Mouse (Mus musculus) liver, embryonic 14.5 days (tissue): ENCODE measurements around the gene Megf11. TPM values are rescaled to one million over a fixed set of nuclear protein-coding genes. Genes with fewer than 3 reads are reported as not detected.

ENCODE experiments used
- ATAC-seq: fragments of 200-750 bp; cut with Nextera tagmentation; 2 replicates; pipeline ENCODE4 v1.8.0; 2017; ENCODE audit warnings: moderate number of reproducible peaks, mild to moderate bottlenecking, moderate library complexity; ENCODE audit not compliant: insufficient read depth
- DNase-seq, 3 experiments: peaks; one replicate each; pipeline ENCODE4 v3.0.0-alpha.2; 2012 to 2013; ENCODE audit warnings: low read depth in 3 of 3, low spot score in 3 of 3
- H3K27ac ChIP-seq: fragments of 300-500 bp; sonication (generic); 2 replicates; pipeline ENCODE4 v1.5.1; 2014; ENCODE audit warnings: moderate library complexity, mild to moderate bottlenecking, control low read depth, inconsistent platforms
- H3K27me3 ChIP-seq: fragments of 300-500 bp; sonication (generic); 2 replicates; pipeline ENCODE4 v1.6.1; 2014; ENCODE audit warnings: mild to moderate bottlenecking, low read length, moderate library complexity; ENCODE audit not compliant: control insufficient read depth, insufficient read depth
- H3K36me3 ChIP-seq: fragments of 300-500 bp; sonication (generic); replicated peaks from 2 replicates; pipeline ENCODE4 v1.6.1; 2014; ENCODE audit warnings: low read depth; ENCODE audit not compliant: control insufficient read depth, insufficient read depth
- H3K4me1 ChIP-seq, 2 experiments: fragments of 200-500 bp in 1 of 2; fragments of 300-500 bp in 1 of 2; sonication (generic) in 1 of 2; replicated peaks; 2 replicates each; pipeline ENCODE4 v1.6.1; 2012 to 2014; ENCODE audit warnings: antibody characterized with exemption in 1 of 2, inconsistent platforms in 1 of 2, low read length in 1 of 2; ENCODE audit not compliant: control insufficient read depth in 2 of 2, insufficient read depth in 2 of 2
- H3K4me2 ChIP-seq: fragments of 300-500 bp; sonication (generic); 2 replicates; pipeline ENCODE4 v1.6.1; 2014; ENCODE audit warnings: low read depth, mild to moderate bottlenecking, control low read depth, moderate library complexity
- H3K4me3 ChIP-seq, 2 experiments: fragments of 200-500 bp in 1 of 2; fragments of 300-500 bp in 1 of 2; sonication (generic) in 1 of 2; 2 replicates each; pipeline ENCODE4 v1.5.1; 2012 to 2014; ENCODE audit warnings: low read depth in 2 of 2, low read length in 2 of 2, mild to moderate bottlenecking in 2 of 2, control low read depth in 1 of 2, inconsistent platforms in 1 of 2, moderate library complexity in 1 of 2; ENCODE audit not compliant: insufficient read depth in 1 of 2
- H3K9ac ChIP-seq: fragments of 300-500 bp; sonication (generic); replicated peaks from 2 replicates; pipeline ENCODE4 v1.6.1; 2014; ENCODE audit warnings: mild to moderate bottlenecking, control low read depth, moderate library complexity
- H3K9me3 ChIP-seq: fragments of 300-500 bp; sonication (generic); 2 replicates; pipeline ENCODE4 v1.6.1; 2016; ENCODE audit warnings: low read length, mixed read lengths; ENCODE audit not compliant: control insufficient read depth
- CTCF ChIP-seq: IDR thresholded peaks from 2 replicates; pipeline ENCODE4 v1.5.1; 2016; ENCODE audit warnings: antibody characterized with exemption, low read depth, control low read depth
- EP300 ChIP-seq: IDR thresholded peaks from 2 replicates; pipeline ENCODE4 v1.6.1; 2016; ENCODE audit warnings: antibody characterized with exemption, low read depth
- WGBS: fragments of 180-500 bp; shearing (Covaris S2); extraction: QIAGEN DNeasy Blood & Tissue Kit; methylation state at CpG from one replicate; pipeline ENCODE4 v1.1.7; 2014; ENCODE audit not compliant: insufficient replicate concordance; 5-methylcytosine and 5-hydroxymethylcytosine counted together
- polyA plus RNA-seq, 2 experiments: library from polyadenylated mRNA; depleted of rRNA in 1 of 2; stranded (reverse) in 1 of 2; unstranded in 1 of 2; fragments of >200 nt; fragmentation: Nextera tagmentation in 1 of 2; extraction: Ambion mirVana in 1 of 2; gene quantifications; 2 replicates each; pipeline versions ENCODE4 v1.2.1 to v1.2.3; 2012 to 2014

The Megf11 gene
- polyA plus RNA-seq, 2 experiments = 0.18 to 0.28 TPM

- peaks cover 39 to 49% of the 10 kb centered on the region in 2 experiments for H3K4me1 ChIP-seq
- H3K27me3 ChIP-seq = no peaks in the 10 kb centered on the region
- H3K9ac ChIP-seq = peak overlapping the region; percentile 38
- DNase-seq (peak in 2 of 3 experiments; percentile 55 to 56), ATAC-seq (peak; percentile 66)
- H3K9me3 ChIP-seq = no peaks in the 10 kb centered on the region
- no peak overlapping the region for H3K4me3 ChIP-seq
- peak overlapping the region; percentile 67 for H3K4me2 ChIP-seq
- no peaks in the 10 kb centered on the region for H3K36me3 ChIP-seq
- TF ChIP-seq EP300 (no peak), CTCF (no peak)
- H3K27ac ChIP-seq = peak overlapping the region; percentile 91
- WGBS = 40% methylated on average over 2 of the region's 2 CpGs
These were observed 180.9 kb downstream of the Megf11 start for GRCm38 (mm10) chr9:64566376-64566775.

GRCm38 (mm10) chr9:64567482-64567881 is 182.1 kb downstream of the Megf11 start:
- H3K27me3 ChIP-seq = no peaks in the 10 kb centered on the region
- H3K4me2 ChIP-seq = no peak overlapping the region
- WGBS = 78% methylated on average over 5 of the region's 5 CpGs
- H3K4me1 ChIP-seq = peaks cover 39 to 55% of the 10 kb centered on the region in 2 experiments
- TF ChIP-seq CTCF = no peak
- no peak for TF ChIP-seq EP300
- no peak overlapping the region for H3K4me3 ChIP-seq
- H3K9me3 ChIP-seq = no peaks in the 10 kb centered on the region
- no peaks in the 10 kb centered on the region for H3K36me3 ChIP-seq
- no peak overlapping the region for H3K9ac ChIP-seq
- ATAC-seq (no peak), DNase-seq (no peak)
- H3K27ac ChIP-seq = no peak overlapping the region

DNA sequence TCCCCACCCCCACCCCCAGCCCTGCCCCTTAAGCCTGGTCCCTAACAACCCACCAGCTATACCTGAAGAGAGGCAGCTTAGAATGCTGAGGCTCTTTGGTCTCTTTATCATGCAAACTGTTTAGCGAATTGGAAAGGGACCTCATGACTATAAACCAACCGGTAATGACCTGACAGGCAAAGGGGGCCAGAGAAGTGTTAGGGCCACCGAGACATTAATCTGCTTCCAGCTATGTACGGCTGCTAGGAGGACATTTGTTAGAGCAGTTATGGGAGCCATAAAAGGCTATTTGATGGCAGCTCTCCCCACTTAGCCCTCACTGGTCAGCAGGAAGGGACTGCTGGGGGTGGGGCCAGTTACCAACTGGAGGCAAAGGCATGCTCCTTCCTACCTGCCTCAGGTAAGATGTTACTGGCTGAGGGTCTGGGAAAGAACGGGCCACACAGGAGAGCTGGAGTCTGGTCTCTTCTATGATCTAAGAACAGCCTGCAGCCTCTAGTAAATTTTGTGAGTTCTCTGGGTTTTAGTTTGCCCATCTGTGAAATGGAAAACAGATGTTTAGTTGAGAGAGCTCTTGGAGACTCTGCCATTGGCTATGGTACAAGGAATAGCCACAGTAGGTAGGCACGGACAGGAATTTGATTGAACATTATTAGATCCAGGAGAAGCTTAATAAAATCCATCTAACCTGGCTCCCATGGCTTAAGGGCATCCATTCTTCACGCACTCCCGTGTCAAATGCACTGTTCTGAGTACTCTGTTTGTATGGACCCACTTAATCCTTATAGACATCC is 183.2 kb downstream of the Megf11 start:
- TF ChIP-seq EP300 (no peak), CTCF (no peak)
- no peaks in the 10 kb centered on the region for H3K36me3 ChIP-seq
- ATAC-seq (no peak), DNase-seq (no peak)
- H3K27ac ChIP-seq = no peak overlapping the region
- no peak overlapping the region for H3K4me3 ChIP-seq
- no peaks in the 10 kb centered on the region for H3K9me3 ChIP-seq
- H3K4me2 ChIP-seq = no peak overlapping the region
- H3K9ac ChIP-seq = no peak overlapping the region
- H3K27me3 ChIP-seq = no peaks in the 10 kb centered on the region
- WGBS = 53% methylated on average over 8 of the region's 8 CpGs
- H3K4me1 ChIP-seq = peaks cover 37 to 52% of the 10 kb centered on the region in 2 experiments

DNA sequence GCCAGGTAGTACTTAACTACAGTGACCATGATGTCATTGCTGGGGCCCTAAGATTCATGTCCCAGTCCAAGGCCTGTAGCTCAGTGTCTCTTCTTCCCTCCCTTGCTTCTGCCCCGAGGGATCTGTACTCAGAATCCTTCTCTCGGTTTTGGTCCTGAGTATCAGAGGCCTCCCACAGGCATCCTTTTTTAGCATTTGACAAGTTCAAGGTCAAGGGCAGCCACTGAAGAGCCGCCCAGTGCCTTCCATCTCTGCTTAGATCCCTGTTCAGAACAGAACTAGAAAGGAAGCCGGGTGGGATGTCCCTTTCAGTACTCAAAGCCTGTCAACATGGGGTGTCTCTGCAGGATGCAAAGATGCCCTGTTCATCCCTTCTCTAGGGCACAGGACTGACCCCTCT is 185.0 kb downstream of the Megf11 start:
- H3K36me3 ChIP-seq = no peaks in the 10 kb centered on the region
- no peak for ATAC-seq
- no peaks in the 10 kb centered on the region for H3K9me3 ChIP-seq
- WGBS = 56% methylated on average over 4 of the region's 4 CpGs
- peaks cover 20 to 34% of the 10 kb centered on the region in 2 experiments for H3K4me1 ChIP-seq
- TF ChIP-seq CTCF (no peak), EP300 (no peak)
- H3K27ac ChIP-seq = no peak overlapping the region
- no peaks in the 10 kb centered on the region for H3K27me3 ChIP-seq
- no peak overlapping the region; the same call in 1 of the 2 replicates for H3K4me2 ChIP-seq
- no peak overlapping the region for H3K9ac ChIP-seq
- no peak for DNase-seq
- no peak overlapping the region for H3K4me3 ChIP-seq

DNA sequence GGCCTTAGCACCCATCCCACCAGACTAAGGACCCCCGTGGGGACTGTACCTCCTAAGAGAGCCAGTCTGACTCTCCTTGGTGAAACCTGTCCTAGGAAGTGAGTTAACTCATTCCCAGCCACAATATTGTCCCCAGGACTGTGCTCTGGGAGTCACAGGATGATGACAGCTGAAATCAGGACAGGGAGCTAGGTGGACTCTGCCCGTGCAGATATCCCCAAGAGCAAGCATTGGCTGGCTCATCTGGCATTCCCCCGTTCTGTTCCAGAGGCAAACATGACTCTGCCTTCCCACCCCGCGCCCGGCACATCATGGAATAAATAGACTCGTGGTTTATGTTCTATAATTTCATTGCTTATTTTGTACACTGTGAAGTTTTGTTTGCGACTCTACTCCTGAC is 185.7 kb downstream of the Megf11 start:
- H3K4me1 ChIP-seq = peaks cover 18 to 34% of the 10 kb centered on the region in 2 experiments
- no peaks in the 10 kb centered on the region for H3K27me3 ChIP-seq
- DNase-seq = no peak
- no peak overlapping the region for H3K4me3 ChIP-seq
- no peaks in the 10 kb centered on the region for H3K9me3 ChIP-seq
- TF ChIP-seq CTCF = no peak
- no peak for TF ChIP-seq EP300
- no peak overlapping the region for H3K27ac ChIP-seq
- H3K36me3 ChIP-seq = no peaks in the 10 kb centered on the region
- WGBS = 67% methylated on average over 8 of the region's 8 CpGs
- no peak overlapping the region for H3K9ac ChIP-seq
- peak; percentile 21; the same call in 1 of the 2 replicates for ATAC-seq
- H3K4me2 ChIP-seq = 0 out of 2 replicates have a peak overlapping the region, but pooled peaks have one; percentile 6
